Mouse (Mus musculus): ENCODE measurements at regions not wholly inside any gene's neighbourhood (a gene's known extent, or its start where the extent isn't known, plus 50 kb on each side); places are given as distances from the start of the nearest gene placed in this dataset.
"Not testable (repeated sequence)": the region's sequence is repeated elsewhere in the genome, so short reads cannot be mapped to it uniquely, and the experiment has no call there.

GRCm38 (mm10) chr13:98438206-98438605, 53.6 kb downstream of the Gm10320 start:
- H3K36me3 ChIP-seq (ENCODE audit: control insufficient read depth, insufficient read depth, low read length) = no peaks in the 10 kb centered on the region
- H3K4me2 ChIP-seq (ENCODE audit: low read length) = no peak overlapping the region
- H3K27me3 ChIP-seq (replicated peaks; ENCODE audit: control insufficient read depth, insufficient read depth, low read length) = no peaks in the 10 kb centered on the region
- H3K9me3 ChIP-seq (ENCODE audit: control insufficient read depth, low read length) = no peaks in the 10 kb centered on the region
- ATAC-seq (replicated peaks; ENCODE audit: low FRiP score, low TSS enrichment, low read depth) = no peak
- no peak overlapping the region for H3K9ac ChIP-seq (ENCODE audit: low read length)
- no peak overlapping the region for H3K4me3 ChIP-seq (ENCODE audit: low read depth, low read length)
- H3K4me1 ChIP-seq (replicated peaks; ENCODE audit: control insufficient read depth, insufficient read depth, low read length) = no peaks in the 10 kb centered on the region
- peak; percentile 32 for DNase-seq (ENCODE audit: low spot score)
- 88% methylated on average over 8 of the region's 8 CpGs for WGBS
- H3K27ac ChIP-seq (ENCODE audit: low read depth) = no peak overlapping the region

DNA sequence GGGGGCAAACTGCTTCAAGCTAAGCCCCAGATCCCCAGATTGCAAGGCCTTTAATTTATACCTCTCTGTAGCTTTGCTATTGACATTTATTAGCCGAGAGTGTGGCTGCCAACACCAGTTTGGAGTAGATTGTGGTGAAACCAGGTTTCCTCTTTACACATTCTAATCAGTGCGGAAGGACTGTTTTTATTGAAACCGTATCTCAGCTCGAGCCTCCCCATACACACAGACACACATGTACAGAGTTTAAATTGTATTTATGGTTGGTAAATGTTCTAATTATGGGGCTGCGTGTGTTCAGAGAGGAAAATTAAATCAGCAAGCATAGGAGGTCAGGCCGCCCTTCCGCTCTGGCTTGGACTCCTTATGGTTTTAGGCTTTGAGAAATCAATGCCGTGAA, 54.8 kb downstream of the Gm10320 start:
- ATAC-seq (replicated peaks; ENCODE audit: low FRiP score, low TSS enrichment, low read depth) (no peak), DNase-seq (ENCODE audit: low spot score) (peak; percentile 1)

DNA sequence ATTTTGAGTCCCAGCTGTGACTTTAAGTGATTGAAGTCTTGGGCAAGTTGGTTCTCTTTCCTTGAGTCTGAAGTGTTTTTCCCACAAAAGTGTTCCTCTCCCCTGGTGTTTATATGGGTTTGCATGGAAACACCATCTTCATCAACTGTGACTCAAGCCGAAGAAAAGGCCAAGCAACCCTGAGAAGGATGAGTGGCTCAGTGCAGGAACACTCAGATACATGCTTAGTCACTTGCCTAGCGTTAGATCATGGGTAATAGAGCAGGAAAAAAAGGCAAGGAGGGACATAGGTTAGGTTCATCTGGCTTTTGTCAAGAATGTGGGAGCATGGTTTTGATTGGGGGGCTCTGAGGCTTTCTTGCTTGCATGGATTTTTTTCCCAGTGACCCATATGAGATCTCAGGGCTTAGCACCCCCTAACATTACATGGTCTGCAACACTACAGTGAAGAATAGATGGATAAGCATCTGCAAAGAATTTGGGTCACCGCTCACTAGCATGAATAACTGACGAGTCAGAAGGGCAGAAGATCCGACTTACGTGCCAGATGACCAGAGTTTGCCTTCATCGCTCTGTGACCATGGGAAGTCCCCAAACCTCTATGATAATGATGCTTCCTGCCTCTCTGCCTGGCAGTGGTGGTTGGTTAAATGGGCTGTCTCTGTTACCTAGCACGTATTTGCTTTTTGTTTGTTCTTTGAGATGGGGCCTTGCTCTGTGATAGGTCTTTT, 56.4 kb downstream of the Gm10320 start:
- DNase-seq (ENCODE audit: low spot score) = no peak
- H3K27ac ChIP-seq (ENCODE audit: low read depth) = no peak overlapping the region
- WGBS = 92% methylated on average over 8 of the region's 8 CpGs

More for the DNA sequence above, 54.8 kb downstream of the Gm10320 start:
- Histone ChIP-seq H3K4me1 (replicated peaks; ENCODE audit: control insufficient read depth, insufficient read depth, low read length) (no peaks in the 10 kb centered on the region), H3K9ac (ENCODE audit: low read length) (no peak overlapping the region), H3K9me3 (ENCODE audit: control insufficient read depth, low read length) (no peaks in the 10 kb centered on the region), H3K27ac (ENCODE audit: low read depth) (no peak overlapping the region), H3K4me3 (ENCODE audit: low read depth, low read length) (no peak overlapping the region), H3K27me3 (replicated peaks; ENCODE audit: control insufficient read depth, insufficient read depth, low read length) (no peaks in the 10 kb centered on the region), H3K4me2 (ENCODE audit: low read length) (no peak overlapping the region), H3K36me3 (ENCODE audit: control insufficient read depth, insufficient read depth, low read length) (no peaks in the 10 kb centered on the region)
- 73% methylated on average over 8 of the region's 8 CpGs for WGBS

DNA sequence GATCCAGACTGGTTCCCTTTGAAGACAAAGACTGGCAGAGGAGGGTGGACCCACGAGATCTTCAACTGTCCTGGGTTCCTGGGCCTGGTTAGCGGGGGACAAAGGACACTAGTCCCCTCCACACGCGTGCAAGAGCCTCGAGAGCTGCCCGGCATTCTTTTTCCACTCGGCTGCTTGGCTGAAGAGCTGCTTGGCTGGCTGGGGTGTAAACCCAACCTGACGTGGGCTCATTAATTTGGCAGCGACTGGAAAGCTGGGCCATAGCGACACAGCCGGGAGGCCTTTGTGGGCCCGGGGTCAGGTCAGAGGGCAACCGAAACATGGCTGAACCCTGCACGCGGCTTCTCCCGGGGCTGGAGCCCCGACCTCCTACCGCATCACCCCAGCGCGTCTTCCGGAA, 62.0 kb downstream of the Gm10320 start:
- Histone ChIP-seq H3K4me3 (ENCODE audit: low read depth, low read length) (no peak overlapping the region), H3K9ac (ENCODE audit: low read length) (no peak overlapping the region), H3K36me3 (ENCODE audit: control insufficient read depth, insufficient read depth, low read length) (no peaks in the 10 kb centered on the region), H3K27ac (ENCODE audit: low read depth) (no peak overlapping the region), H3K4me1 (replicated peaks; ENCODE audit: control insufficient read depth, insufficient read depth, low read length) (no peaks in the 10 kb centered on the region), H3K9me3 (ENCODE audit: control insufficient read depth, low read length) (no peaks in the 10 kb centered on the region), H3K4me2 (ENCODE audit: low read length) (no peak overlapping the region), H3K27me3 (replicated peaks; ENCODE audit: control insufficient read depth, insufficient read depth, low read length) (peaks cover 35% of the 10 kb centered on the region)
- DNase-seq (ENCODE audit: low spot score) (no peak), ATAC-seq (replicated peaks; ENCODE audit: low FRiP score, low TSS enrichment, low read depth) (no peak)
- 33% methylated on average over 21 of the region's 21 CpGs for WGBS

More for the DNA sequence above, 56.4 kb downstream of the Gm10320 start:
- Histone ChIP-seq H3K36me3 (ENCODE audit: control insufficient read depth, insufficient read depth, low read length) (no peaks in the 10 kb centered on the region), H3K4me3 (ENCODE audit: low read depth, low read length) (no peak overlapping the region), H3K4me2 (ENCODE audit: low read length) (no peak overlapping the region), H3K27me3 (replicated peaks; ENCODE audit: control insufficient read depth, insufficient read depth, low read length) (peaks cover 8% of the 10 kb centered on the region; the same call in 1 of the 2 replicates), H3K4me1 (replicated peaks; ENCODE audit: control insufficient read depth, insufficient read depth, low read length) (no peaks in the 10 kb centered on the region), H3K9me3 (ENCODE audit: control insufficient read depth, low read length) (no peaks in the 10 kb centered on the region), H3K9ac (ENCODE audit: low read length) (no peak overlapping the region)
- no peak for ATAC-seq (replicated peaks; ENCODE audit: low FRiP score, low TSS enrichment, low read depth)

DNA sequence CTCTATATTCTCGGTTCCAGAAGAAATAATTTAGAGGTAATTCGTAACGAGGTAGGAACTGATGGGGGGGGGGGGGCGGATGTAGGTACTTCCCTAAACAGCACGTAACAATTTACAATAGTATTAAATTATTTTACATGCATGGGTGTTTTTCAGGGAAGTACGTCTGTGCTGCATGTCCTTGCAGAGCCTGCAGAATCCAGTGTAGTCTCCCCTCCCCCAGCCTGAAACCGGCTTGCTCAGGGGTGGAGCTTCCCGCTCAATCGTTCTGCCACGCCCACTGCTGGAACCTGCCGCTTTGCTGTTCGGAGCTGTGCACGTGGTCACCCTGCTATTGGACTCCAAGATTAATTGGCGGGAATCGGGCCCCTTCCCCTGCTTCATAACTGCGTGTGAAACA, 64.1 kb downstream of the Gm10320 start:
- H3K27ac ChIP-seq (ENCODE audit: low read depth); H3K9ac ChIP-seq (ENCODE audit: low read length); H3K36me3 ChIP-seq (ENCODE audit: control insufficient read depth, insufficient read depth, low read length); H3K9me3 ChIP-seq (ENCODE audit: control insufficient read depth, low read length); DNase-seq (ENCODE audit: low spot score); H3K4me1 ChIP-seq (replicated peaks; ENCODE audit: control insufficient read depth, insufficient read depth, low read length): not testable (repeated sequence)
- Histone ChIP-seq H3K4me3 (ENCODE audit: low read depth, low read length) (0 out of 2 replicates have a peak overlapping the region, but pooled peaks have one; percentile 0), H3K27me3 (replicated peaks; ENCODE audit: control insufficient read depth, insufficient read depth, low read length) (peaks cover 43% of the 10 kb centered on the region), H3K4me2 (ENCODE audit: low read length) (peak overlapping the region; percentile 36)
- ATAC-seq (replicated peaks; ENCODE audit: low FRiP score, low TSS enrichment, low read depth) = 0 out of 2 replicates have a peak, but pooled peaks have one; percentile 40
- WGBS = 8% methylated on average over 16 of the region's 16 CpGs

- H3K27me3 ChIP-seq (replicated peaks; ENCODE audit: control insufficient read depth, insufficient read depth, low read length) = peaks cover 38% of the 10 kb centered on the region
- H3K27ac ChIP-seq (ENCODE audit: low read depth) = no peak overlapping the region
- H3K4me2 ChIP-seq (ENCODE audit: low read length) = no peak overlapping the region
- no peaks in the 10 kb centered on the region for H3K36me3 ChIP-seq (ENCODE audit: control insufficient read depth, insufficient read depth, low read length)
- peaks cover 9% of the 10 kb centered on the region; the same call in 1 of the 2 replicates for H3K4me1 ChIP-seq (replicated peaks; ENCODE audit: control insufficient read depth, insufficient read depth, low read length)
- ATAC-seq (replicated peaks; ENCODE audit: low FRiP score, low TSS enrichment, low read depth) (no peak), DNase-seq (ENCODE audit: low spot score) (no peak)
- no peak overlapping the region for H3K9ac ChIP-seq (ENCODE audit: low read length)
- WGBS = 82% methylated on average over 7 of the region's 7 CpGs
- no peak overlapping the region for H3K4me3 ChIP-seq (ENCODE audit: low read depth, low read length)
- H3K9me3 ChIP-seq (ENCODE audit: control insufficient read depth, low read length) = no peaks in the 10 kb centered on the region
Observed at GRCm38 (mm10) chr13:98425026-98425425, 66.8 kb downstream of the Gm10320 start.

GRCm38 (mm10) chr13:98424000-98424399, 67.8 kb downstream of the Gm10320 start:
- 21% methylated on average over 12 of the region's 12 CpGs for WGBS
- Histone ChIP-seq H3K36me3 (ENCODE audit: control insufficient read depth, insufficient read depth, low read length) (no peaks in the 10 kb centered on the region), H3K9ac (ENCODE audit: low read length) (no peak overlapping the region), H3K4me2 (ENCODE audit: low read length) (no peak overlapping the region), H3K4me3 (ENCODE audit: low read depth, low read length) (no peak overlapping the region), H3K27ac (ENCODE audit: low read depth) (no peak overlapping the region), H3K9me3 (ENCODE audit: control insufficient read depth, low read length) (no peaks in the 10 kb centered on the region), H3K4me1 (replicated peaks; ENCODE audit: control insufficient read depth, insufficient read depth, low read length) (peaks cover 9% of the 10 kb centered on the region; the same call in 1 of the 2 replicates), H3K27me3 (replicated peaks; ENCODE audit: control insufficient read depth, insufficient read depth, low read length) (peaks cover 28% of the 10 kb centered on the region)
- DNase-seq (ENCODE audit: low spot score) (no peak), ATAC-seq (replicated peaks; ENCODE audit: low FRiP score, low TSS enrichment, low read depth) (no peak)

GRCm38 (mm10) chr13:98420419-98421043, 66.5 kb downstream of the Foxd1 start:
- Histone ChIP-seq H3K9me3 (ENCODE audit: control insufficient read depth, low read length) (no peaks in the 10 kb centered on the region), H3K36me3 (ENCODE audit: control insufficient read depth, insufficient read depth, low read length) (no peaks in the 10 kb centered on the region), H3K27ac (ENCODE audit: low read depth) (no peak overlapping the region), H3K4me2 (ENCODE audit: low read length) (no peak overlapping the region), H3K4me1 (replicated peaks; ENCODE audit: control insufficient read depth, insufficient read depth, low read length) (peaks cover 9% of the 10 kb centered on the region; the same call in 1 of the 2 replicates), H3K9ac (ENCODE audit: low read length) (no peak overlapping the region), H3K4me3 (ENCODE audit: low read depth, low read length) (no peak overlapping the region), H3K27me3 (replicated peaks; ENCODE audit: control insufficient read depth, insufficient read depth, low read length) (peaks cover 18% of the 10 kb centered on the region; the same call in 1 of the 2 replicates)
- DNase-seq (ENCODE audit: low spot score) (no peak), ATAC-seq (replicated peaks; ENCODE audit: low FRiP score, low TSS enrichment, low read depth) (no peak)
- 44% methylated on average over 15 of the region's 15 CpGs for WGBS
